Mouse (Mus musculus): Measurements from ENCODE around the gene Col3a1. TPM values are rescaled to one million over a fixed set of nuclear protein-coding genes. Genes with fewer than 3 reads are reported as not detected.

Gene Col3a1
- polyA plus RNA-seq, 1 experiment from 2014 or later, result 276 TPM

- WGBS, result 88% methylated on average over 1 of the region's 1 CpGs
- H3K27me3 ChIP-seq, result no peaks in the 10 kb centered on the region
- no peak for ATAC-seq (ENCODE audit: low FRiP score)
- H3K27ac ChIP-seq, result no peak overlapping the region
- no peak overlapping the region for H3K9ac ChIP-seq
- no peak overlapping the region for H3K4me2 ChIP-seq
- H3K9me3 ChIP-seq, result no peaks in the 10 kb centered on the region
- no peak overlapping the region for H3K4me3 ChIP-seq
- H3K36me3 ChIP-seq, result no peaks in the 10 kb centered on the region
- H3K4me1 ChIP-seq (replicated peaks), result no peaks in the 10 kb centered on the region
These were observed 6.9 kb downstream of the Col3a1 start for GRCm38 (mm10) chr1:45318241-45318640.

GRCm38 (mm10) chr1:45320861-45321260 lies 9.5 kb downstream of the Col3a1 start:
- H3K9me3 ChIP-seq, result no peaks in the 10 kb centered on the region
- no peaks in the 10 kb centered on the region for H3K27me3 ChIP-seq
- H3K4me1 ChIP-seq (replicated peaks), result no peaks in the 10 kb centered on the region
- H3K9ac ChIP-seq, result no peak overlapping the region
- no peak overlapping the region for H3K4me3 ChIP-seq
- H3K4me2 ChIP-seq, result no peak overlapping the region
- ATAC-seq (ENCODE audit: low FRiP score), result no peak
- H3K27ac ChIP-seq, result no peak overlapping the region
- no peaks in the 10 kb centered on the region for H3K36me3 ChIP-seq

- no peak for ATAC-seq (ENCODE audit: low FRiP score)
- WGBS, result 95% methylated on average over 1 of the region's 1 CpGs
- no peak overlapping the region for H3K9ac ChIP-seq
- H3K4me1 ChIP-seq (replicated peaks), result no peaks in the 10 kb centered on the region
- no peaks in the 10 kb centered on the region for H3K9me3 ChIP-seq
- H3K27me3 ChIP-seq, result no peaks in the 10 kb centered on the region
- H3K4me3 ChIP-seq, result no peak overlapping the region
- no peaks in the 10 kb centered on the region for H3K36me3 ChIP-seq
- no peak overlapping the region for H3K4me2 ChIP-seq
- H3K27ac ChIP-seq, result no peak overlapping the region
These were observed 17.8 kb downstream of the Col3a1 start for GRCm38 (mm10) chr1:45329149-45329548.

GRCm38 (mm10) chr1:45355944-45356343 lies 44.6 kb downstream of the Col3a1 start:
- WGBS, result 68% methylated on average over 4 of the region's 4 CpGs
- Histone ChIP-seq H3K27me3 (no peaks in the 10 kb centered on the region), H3K27ac (no peak overlapping the region), H3K4me3 (no peak overlapping the region), H3K4me1 (replicated peaks) (no peaks in the 10 kb centered on the region), H3K4me2 (no peak overlapping the region), H3K9ac (no peak overlapping the region), H3K9me3 (no peaks in the 10 kb centered on the region), H3K36me3 (no peaks in the 10 kb centered on the region)
- ATAC-seq (ENCODE audit: low FRiP score), result no peak

GRCm38 (mm10) chr1:45358020-45358419 lies 46.7 kb downstream of the Col3a1 start:
- Histone ChIP-seq H3K9ac (no peak overlapping the region), H3K36me3 (no peaks in the 10 kb centered on the region), H3K9me3 (no peaks in the 10 kb centered on the region), H3K4me2 (no peak overlapping the region), H3K4me3 (no peak overlapping the region), H3K27me3 (no peaks in the 10 kb centered on the region), H3K4me1 (replicated peaks) (no peaks in the 10 kb centered on the region), H3K27ac (no peak overlapping the region)
- ATAC-seq (ENCODE audit: low FRiP score), result no peak
- 82% methylated on average over 1 of the region's 1 CpGs for WGBS

GRCm38 (mm10) chr1:45359147-45359546 lies 47.8 kb downstream of the Col3a1 start:
- no peaks in the 10 kb centered on the region for H3K27me3 ChIP-seq
- no peaks in the 10 kb centered on the region for H3K36me3 ChIP-seq
- no peak overlapping the region for H3K9ac ChIP-seq
- ATAC-seq (ENCODE audit: low FRiP score), result no peak
- H3K9me3 ChIP-seq, result no peaks in the 10 kb centered on the region
- no peak overlapping the region for H3K4me2 ChIP-seq
- H3K4me1 ChIP-seq (replicated peaks), result no peaks in the 10 kb centered on the region
- no peak overlapping the region for H3K27ac ChIP-seq
- WGBS, result 73% methylated on average over 2 of the region's 2 CpGs
- H3K4me3 ChIP-seq, result no peak overlapping the region

GRCm38 (mm10) chr1:45359673-45360072 lies 48.3 kb downstream of the Col3a1 start:
- ATAC-seq (ENCODE audit: low FRiP score), result no peak
- 85% methylated on average over 2 of the region's 2 CpGs for WGBS

GRCm38 (mm10) chr1:45363274-45363673 lies 51.9 kb downstream of the Col3a1 start:
- no peaks in the 10 kb centered on the region for H3K27me3 ChIP-seq
- no peaks in the 10 kb centered on the region for H3K4me1 ChIP-seq (replicated peaks)
- no peak overlapping the region for H3K4me3 ChIP-seq
- H3K27ac ChIP-seq, result no peak overlapping the region
- no peaks in the 10 kb centered on the region for H3K36me3 ChIP-seq
- no peak overlapping the region for H3K9ac ChIP-seq
- no peak overlapping the region for H3K4me2 ChIP-seq
- 96% methylated on average over 2 of the region's 2 CpGs for WGBS
- no peaks in the 10 kb centered on the region for H3K9me3 ChIP-seq
- no peak for ATAC-seq (ENCODE audit: low FRiP score)

More at GRCm38 (mm10) chr1:45359673-45360072, 48.3 kb downstream of the Col3a1 start:
- Histone ChIP-seq H3K4me1 (replicated peaks) (no peaks in the 10 kb centered on the region), H3K36me3 (no peaks in the 10 kb centered on the region), H3K9ac (no peak overlapping the region), H3K27ac (no peak overlapping the region), H3K9me3 (no peaks in the 10 kb centered on the region), H3K4me2 (no peak overlapping the region), H3K27me3 (no peaks in the 10 kb centered on the region), H3K4me3 (no peak overlapping the region)

- no peak for ATAC-seq (ENCODE audit: low FRiP score)
- no peaks in the 10 kb centered on the region for H3K27me3 ChIP-seq
- H3K27ac ChIP-seq, result no peak overlapping the region
- no peaks in the 10 kb centered on the region for H3K36me3 ChIP-seq
- 87% methylated on average over 1 of the region's 1 CpGs for WGBS
- no peaks in the 10 kb centered on the region for H3K4me1 ChIP-seq (replicated peaks)
- no peak overlapping the region for H3K4me2 ChIP-seq
- H3K4me3 ChIP-seq, result no peak overlapping the region
- H3K9ac ChIP-seq, result no peak overlapping the region
- no peaks in the 10 kb centered on the region; the same call in 1 of the 2 replicates for H3K9me3 ChIP-seq
These were observed 54.1 kb downstream of the Col3a1 start for GRCm38 (mm10) chr1:45365427-45365826.

- Histone ChIP-seq H3K9ac (no peak overlapping the region), H3K36me3 (no peaks in the 10 kb centered on the region), H3K4me1 (replicated peaks) (no peaks in the 10 kb centered on the region), H3K27me3 (no peaks in the 10 kb centered on the region), H3K27ac (no peak overlapping the region), H3K4me2 (no peak overlapping the region), H3K9me3 (no peaks in the 10 kb centered on the region), H3K4me3 (no peak overlapping the region)
- ATAC-seq (ENCODE audit: low FRiP score), result no peak
- WGBS, result 86% methylated on average over 7 of the region's 7 CpGs
These were observed 68.8 kb downstream of the Col3a1 start for GRCm38 (mm10) chr1:45379992-45380690.

- 98% methylated on average over 2 of the region's 2 CpGs for WGBS
- no peaks in the 10 kb centered on the region for H3K27me3 ChIP-seq
These were observed 70.5 kb downstream of the Col3a1 start for GRCm38 (mm10) chr1:45381866-45382265.

More at GRCm38 (mm10) chr1:45381866-45382265, 70.5 kb downstream of the Col3a1 start:
- Histone ChIP-seq H3K9ac (no peak overlapping the region), H3K9me3 (no peaks in the 10 kb centered on the region), H3K4me2 (no peak overlapping the region), H3K4me1 (replicated peaks) (no peaks in the 10 kb centered on the region), H3K4me3 (no peak overlapping the region), H3K36me3 (no peaks in the 10 kb centered on the region), H3K27ac (no peak overlapping the region)
- no peak for ATAC-seq (ENCODE audit: low FRiP score)
